Mouse (Mus musculus) erythroblast, embryonic 14.5 days (primary cell): Measurements from ENCODE around the gene Relch.

ENCODE experiments used
- GATA1 ChIP-seq: IDR thresholded peaks from 2 replicates; pipeline ENCODE4 v1.6.1; 2012; ENCODE audit warnings: low read length, inconsistent platforms, mixed read lengths
- TAL1 ChIP-seq: IDR thresholded peaks from 3 replicates; pipeline ENCODE4 v1.6.1; 2012; ENCODE audit warnings: low read length, inconsistent platforms, mixed read lengths

- TF ChIP-seq GATA1, result no peak
- no peak for TF ChIP-seq TAL1
Measured at GRCm38 (mm10) chr1:105800570-105800969, 136.9 kb downstream of the Relch start.
